Mouse (Mus musculus) right cerebral cortex, postnatal 14 days (tissue): ENCODE measurements at regions not wholly inside any gene's neighbourhood (a gene's known extent, or its start where the extent isn't known, plus 50 kb on each side); places are given as distances from the start of the nearest gene placed in this dataset.

Experiments used
- DNase-seq: peaks from one replicate; pipeline ENCODE4 v3.0.0; 2022

- no peak for DNase-seq
Measured at GRCm38 (mm10) chr16:7863406-7863805, 561.5 kb downstream of the Tmem114 start.

- no peak for DNase-seq
Measured at GRCm38 (mm10) chr16:7839139-7839538, 585.8 kb downstream of the Tmem114 start.

GRCm38 (mm10) chr16:7831142-7831541, 593.8 kb downstream of the Tmem114 start:
- no peak for DNase-seq

DNA sequence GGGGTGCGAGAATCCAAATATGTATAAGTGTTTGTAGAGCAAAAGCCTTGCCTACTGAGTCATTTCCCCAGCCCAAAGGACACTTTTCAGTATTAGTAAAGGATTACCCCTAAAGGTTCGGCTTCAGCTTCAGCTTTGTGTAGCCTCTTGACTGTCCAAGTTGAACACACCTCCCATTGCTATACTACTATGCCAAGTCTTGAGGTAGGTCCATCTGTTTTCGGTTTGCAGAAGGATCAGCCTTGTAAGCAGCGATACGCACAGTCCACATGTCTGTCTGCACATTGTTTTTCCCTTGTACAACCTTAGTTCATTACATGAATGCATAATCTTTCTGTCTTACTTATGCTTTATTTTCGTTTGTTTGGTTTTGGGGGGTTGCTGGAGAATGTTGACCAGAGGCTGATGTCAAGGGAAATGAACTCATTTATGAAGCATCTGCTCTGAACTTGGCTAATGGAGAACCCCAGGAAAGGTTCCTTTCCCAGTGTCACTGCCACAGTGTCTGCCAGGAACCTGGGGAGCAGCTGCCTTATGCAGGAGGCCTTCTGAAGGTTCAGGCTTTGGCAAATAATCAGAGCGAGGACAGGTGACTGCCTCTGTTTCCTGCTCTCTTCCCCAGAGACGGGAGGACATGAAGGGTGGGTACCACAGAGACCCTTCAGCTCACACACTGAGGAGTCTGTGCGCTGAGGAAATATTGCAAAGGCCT, 594.8 kb downstream of the Tmem114 start:
- no peak for DNase-seq

GRCm38 (mm10) chr16:7801161-7801560, 623.8 kb downstream of the Tmem114 start:
- DNase-seq = no peak

DNA sequence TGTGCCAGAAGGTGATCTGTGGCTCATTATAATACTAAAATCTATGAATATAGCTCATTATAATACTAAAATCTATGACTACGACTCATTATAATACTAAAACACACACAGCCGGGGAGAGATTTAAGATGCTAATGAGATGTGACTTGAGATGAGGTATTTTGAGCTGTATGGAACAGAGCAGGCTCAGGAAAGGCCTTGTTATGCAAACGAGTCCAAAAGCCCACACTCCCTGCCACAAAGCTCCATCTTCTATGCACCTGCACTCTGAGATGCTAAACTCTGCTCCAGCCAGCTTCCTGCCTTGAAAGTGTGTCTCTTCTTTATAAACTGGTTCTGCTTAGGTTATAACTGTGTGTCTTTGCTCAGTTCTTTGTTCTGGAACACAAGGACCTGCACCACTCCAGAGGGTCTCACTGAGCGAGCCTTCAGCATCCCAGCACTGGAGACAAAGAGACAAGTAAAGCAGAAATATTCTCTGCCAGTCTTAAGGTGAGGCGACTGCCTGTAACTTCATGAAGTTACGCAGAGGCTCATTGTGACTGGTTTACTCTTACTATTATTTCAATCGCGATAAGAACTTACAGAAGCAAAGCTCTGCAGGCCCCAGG, 627.7 kb downstream of the Tmem114 start:
- DNase-seq = no peak

- DNase-seq = no peak
Measured at GRCm38 (mm10) chr16:7795561-7795960, 629.4 kb downstream of the Tmem114 start.

DNA sequence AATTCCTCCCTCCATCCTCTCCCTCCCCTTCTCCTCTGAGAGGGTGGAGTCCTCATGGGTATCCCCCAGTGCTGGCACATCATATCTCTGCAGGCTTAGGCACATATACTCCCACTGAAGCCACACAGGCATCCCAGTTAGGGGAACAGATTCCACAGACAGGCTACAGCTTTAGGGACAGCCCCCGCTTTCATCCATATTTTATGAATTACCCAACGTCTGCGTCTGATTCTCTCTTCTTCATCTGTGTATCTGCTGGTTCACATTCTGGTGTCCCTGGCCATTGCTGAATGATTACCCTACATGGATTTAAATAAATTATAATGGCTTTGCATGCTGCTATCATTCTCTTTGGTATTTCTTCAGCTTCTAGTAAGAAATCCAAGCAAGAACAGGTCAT, 632.4 kb downstream of the Tmem114 start:
- no peak for DNase-seq

DNA sequence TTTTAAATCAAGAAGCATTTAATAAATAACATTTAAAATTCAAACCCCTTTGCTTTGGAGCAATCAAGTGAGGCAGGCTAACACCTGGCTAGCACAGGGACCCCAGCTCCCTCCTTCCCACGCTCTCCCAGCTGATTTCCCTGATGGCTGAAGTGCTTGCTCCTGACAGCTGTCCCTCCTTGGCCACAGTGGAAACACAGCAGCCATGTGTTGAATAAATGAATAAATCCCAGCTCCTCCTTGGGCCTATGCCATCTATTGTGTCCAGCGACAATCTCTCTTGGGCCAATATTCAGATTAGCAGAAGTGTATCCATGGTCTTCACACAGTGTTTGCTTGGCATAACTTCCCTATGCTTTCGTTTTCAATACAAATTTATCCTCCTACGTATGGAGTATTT, 634.7 kb downstream of the Tmem114 start:
- no peak for DNase-seq

DNA sequence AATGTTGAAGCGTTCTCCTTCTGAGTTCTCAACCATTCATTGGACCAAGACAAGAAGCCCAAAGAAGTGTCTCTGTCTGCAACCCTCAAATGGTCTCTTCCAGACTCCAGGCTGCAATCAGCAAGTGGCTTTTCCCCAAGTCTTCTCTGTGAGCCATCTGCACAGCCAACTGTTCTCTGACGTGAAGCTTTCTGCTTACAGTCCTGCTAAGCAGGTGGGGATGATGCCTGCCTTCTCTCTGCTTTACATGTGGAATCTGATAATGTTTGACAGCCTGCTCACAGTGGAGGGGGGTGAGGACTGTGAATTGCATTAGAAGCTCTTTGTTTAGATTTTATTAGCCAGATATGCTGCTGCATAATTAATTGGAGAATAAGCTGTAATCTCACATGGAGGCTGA, 636.7 kb downstream of the Tmem114 start:
- peak; percentile 29 for DNase-seq

GRCm38 (mm10) chr16:7781506-7781905, 643.4 kb downstream of the Tmem114 start:
- DNase-seq = no peak

DNA sequence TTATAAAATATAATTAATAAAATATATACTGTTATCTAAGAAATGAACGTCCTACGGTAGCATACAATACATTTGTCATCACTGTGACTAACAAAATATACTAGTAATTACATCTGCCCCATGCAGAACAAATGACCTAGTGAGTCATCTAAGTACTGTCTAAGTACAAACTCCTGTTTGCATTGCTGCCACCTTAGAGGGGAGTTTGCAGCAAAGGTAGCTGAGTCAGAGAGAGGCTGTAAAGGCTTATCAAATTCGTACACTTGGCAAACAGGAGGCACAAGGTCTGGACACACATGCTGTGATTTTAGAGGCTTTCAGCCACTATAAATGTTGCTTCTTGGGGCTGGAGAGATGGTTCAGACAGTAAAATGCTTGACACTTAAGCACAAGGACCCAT, 649.3 kb downstream of the Tmem114 start:
- no peak for DNase-seq

- no peak for DNase-seq
Measured at GRCm38 (mm10) chr16:7768433-7768832, 656.5 kb downstream of the Tmem114 start.

- DNase-seq = no peak
Measured at GRCm38 (mm10) chr16:7767691-7768090, 657.2 kb downstream of the Tmem114 start.

DNA sequence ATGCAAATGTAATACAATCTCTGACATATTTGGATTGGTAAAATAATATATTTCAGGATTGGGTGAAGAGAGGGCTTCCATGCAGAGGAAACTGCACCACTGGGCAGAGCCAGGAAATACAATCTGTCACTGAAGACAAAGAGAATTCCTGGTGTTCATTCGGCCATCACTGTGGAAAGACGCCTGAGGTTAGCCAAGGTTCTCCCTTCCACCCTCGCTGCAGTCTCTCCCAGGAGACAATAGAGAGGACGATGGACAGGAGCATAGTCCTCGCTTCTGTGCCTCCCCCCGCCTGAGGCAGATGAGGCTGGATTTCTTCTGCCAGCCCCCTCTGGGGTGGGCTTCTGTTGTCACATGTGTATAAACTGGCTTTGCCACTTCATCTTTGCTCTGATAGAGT, 660.6 kb downstream of the Tmem114 start:
- no peak for DNase-seq

DNA sequence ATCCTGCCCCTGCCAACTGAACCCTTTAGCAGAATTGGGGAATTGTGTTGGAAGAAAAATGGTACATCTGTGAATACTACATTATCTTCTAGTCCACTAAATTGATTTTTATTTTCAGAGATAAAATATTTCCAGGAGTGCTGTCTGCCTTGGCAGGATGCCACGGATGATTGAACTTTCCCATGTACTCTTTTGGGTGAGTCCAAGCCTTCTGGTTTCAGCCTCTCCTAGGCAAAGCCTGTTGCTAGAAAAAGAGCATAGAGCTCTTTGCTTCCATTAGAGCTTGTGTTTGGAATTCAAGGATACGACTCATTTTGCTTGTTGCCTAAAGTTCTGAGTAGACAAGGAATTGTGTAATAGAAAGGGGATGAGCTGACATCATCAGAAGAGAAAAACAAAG, 696.8 kb downstream of the Tmem114 start:
- peak; percentile 3 for DNase-seq

DNA sequence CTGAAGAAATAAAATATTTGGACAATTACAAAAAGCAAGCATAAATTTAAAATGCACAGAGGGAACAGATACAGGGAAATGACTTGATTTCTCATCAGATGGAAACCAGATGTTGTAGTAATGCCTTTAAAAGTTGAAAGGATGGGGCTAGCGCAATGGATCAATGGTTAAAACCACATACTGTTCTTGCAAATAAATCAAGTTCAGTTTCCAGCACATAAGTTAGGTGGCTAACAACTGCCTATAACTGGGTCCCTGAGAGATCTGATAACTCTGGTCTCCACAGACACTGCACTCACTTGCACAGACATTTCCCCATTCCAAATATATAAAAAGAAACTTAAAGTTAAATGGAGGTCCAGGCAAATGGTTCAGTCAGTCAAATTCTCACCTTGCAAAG, 699.7 kb downstream of the Tmem114 start:
- no peak for DNase-seq

- DNase-seq = no peak
Measured at GRCm38 (mm10) chr16:7701471-7701870, 723.5 kb downstream of the Tmem114 start.

GRCm38 (mm10) chr16:7685484-7685883, 739.5 kb downstream of the Tmem114 start:
- no peak for DNase-seq

DNA sequence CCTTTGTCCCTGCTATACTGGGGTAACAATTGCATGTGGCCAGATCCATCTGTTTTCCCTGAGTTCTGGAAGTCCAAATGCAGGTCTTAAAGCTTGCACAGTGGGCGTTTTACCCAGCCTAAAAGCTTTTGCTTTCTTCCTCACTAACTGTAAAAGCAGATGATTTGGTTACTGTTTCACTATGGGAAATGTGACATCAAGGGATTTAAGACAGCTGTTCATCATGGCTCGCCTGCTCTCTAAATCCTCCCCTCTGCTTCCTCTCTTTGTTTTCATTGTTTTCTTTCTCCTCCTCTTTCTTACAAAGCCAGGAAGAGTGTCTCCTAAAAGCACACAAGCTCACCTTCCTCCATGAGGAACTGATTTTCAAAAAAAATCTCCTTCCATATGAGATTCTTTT, 758.8 kb downstream of the Tmem114 start:
- DNase-seq = no peak

DNA sequence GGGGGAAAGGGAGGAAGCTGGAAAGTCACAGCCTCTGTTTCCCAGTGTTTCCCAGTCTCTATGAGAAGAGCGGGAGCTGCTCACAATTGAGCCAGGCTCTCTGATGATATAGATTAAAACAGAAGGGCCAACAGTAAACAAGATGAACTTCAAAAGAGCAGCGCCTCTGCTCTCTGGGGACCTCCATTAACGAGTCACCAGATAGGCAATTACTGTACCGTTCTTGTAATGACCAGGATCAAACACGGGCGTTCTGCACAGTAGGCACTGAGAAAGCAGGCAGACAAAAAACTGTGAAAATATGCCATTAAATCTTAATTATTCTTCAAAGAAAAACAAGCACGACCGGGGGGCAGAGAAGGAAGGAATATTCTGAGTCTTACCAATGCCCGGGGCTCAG, 766.8 kb downstream of the Tmem114 start:
- DNase-seq = no peak

DNA sequence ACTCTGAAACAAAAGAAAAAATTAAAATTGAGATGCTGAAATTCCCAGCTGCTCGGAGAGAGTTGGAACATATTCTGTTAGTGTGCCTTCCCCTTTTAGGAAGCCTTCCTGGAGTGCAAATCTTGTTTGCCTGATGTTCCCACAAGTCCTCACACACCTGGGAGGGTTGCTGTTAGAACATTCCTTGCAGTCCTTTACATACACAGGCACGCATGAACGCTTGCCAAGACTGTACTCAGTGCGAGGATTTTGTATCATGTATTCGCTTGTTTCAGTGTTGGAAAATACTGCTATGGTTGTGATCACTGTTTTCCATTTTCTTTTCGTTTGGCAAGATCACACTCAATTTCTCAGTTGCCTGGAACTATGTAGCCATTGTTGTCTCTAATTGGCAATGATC, 770.5 kb downstream of the Tmem114 start:
- no peak for DNase-seq

- DNase-seq = no peak
Measured at GRCm38 (mm10) chr16:7649771-7650170, 775.2 kb downstream of the Tmem114 start.

- no peak for DNase-seq
Measured at GRCm38 (mm10) chr16:7647275-7647926, 777.5 kb downstream of the Tmem114 start.
